Mouse (Mus musculus): ENCODE results near the gene Trp53rkb. TPM values are rescaled to one million over a fixed set of nuclear protein-coding genes. Genes with fewer than 3 reads are reported as not detected.

Gene Trp53rkb
- polyA plus RNA-seq, 2 experiments, result 2.4 to 3.3 TPM

- Histone ChIP-seq H3K9ac (replicated peaks) (no peak overlapping the region), H3K27me3 (ENCODE audit: control insufficient read depth, insufficient read depth, low read length) (no peaks in the 10 kb centered on the region), H3K27ac (no peak overlapping the region), H3K4me2 (ENCODE audit: low read depth) (no peak overlapping the region), H3K4me3 (ENCODE audit: insufficient read depth in 1 of 2, low read depth in 2 of 2, low read length in 2 of 2) (no peak overlapping the region), H3K9me3 (ENCODE audit: control insufficient read depth, low read length) (no peaks in the 10 kb centered on the region), H3K36me3 (replicated peaks; ENCODE audit: control insufficient read depth, insufficient read depth, low read depth) (no peaks in the 10 kb centered on the region), H3K4me1 (replicated peaks; ENCODE audit: control insufficient read depth in 2 of 2, insufficient read depth in 2 of 2, low read length in 1 of 2) (peaks cover 20 to 21% of the 10 kb centered on the region in 2 experiments)
- DNase-seq (ENCODE audit: low read depth in 3 of 3, low spot score in 3 of 3) (no peak), ATAC-seq (ENCODE audit: insufficient read depth) (no peak)
- no peak for TF ChIP-seq CTCF (IDR thresholded peaks at IDR 0.05; ENCODE audit: low read depth)
- TF ChIP-seq EP300 (IDR thresholded peaks at IDR 0.05; ENCODE audit: low read depth), result no peak
- WGBS (ENCODE audit: insufficient replicate concordance), result 84% methylated on average over 10 of the region's 10 CpGs
Measured at GRCm38 (mm10) chr2:166810821-166811220, 18.5 kb downstream of the Trp53rkb start.

GRCm38 (mm10) chr2:166818463-166819143, 26.3 kb downstream of the Trp53rkb start:
- H3K9ac ChIP-seq (replicated peaks), result no peak overlapping the region
- 81% methylated on average over 9 of the region's 9 CpGs for WGBS (ENCODE audit: insufficient replicate concordance)
- H3K36me3 ChIP-seq (replicated peaks; ENCODE audit: control insufficient read depth, insufficient read depth, low read depth), result no peaks in the 10 kb centered on the region
- DNase-seq (ENCODE audit: low read depth in 3 of 3, low spot score in 3 of 3) (no peak), ATAC-seq (ENCODE audit: insufficient read depth) (no peak)
- H3K27ac ChIP-seq, result no peak overlapping the region
- H3K9me3 ChIP-seq (ENCODE audit: control insufficient read depth, low read length), result no peaks in the 10 kb centered on the region
- no peaks in the 10 kb centered on the region for H3K27me3 ChIP-seq (ENCODE audit: control insufficient read depth, insufficient read depth, low read length)
- H3K4me2 ChIP-seq (ENCODE audit: low read depth), result no peak overlapping the region
- no peak overlapping the region for H3K4me3 ChIP-seq (ENCODE audit: insufficient read depth in 1 of 2, low read depth in 2 of 2, low read length in 2 of 2)
- no peak for TF ChIP-seq EP300 (IDR thresholded peaks at IDR 0.05; ENCODE audit: low read depth)
- TF ChIP-seq CTCF (IDR thresholded peaks at IDR 0.05; ENCODE audit: low read depth), result no peak
- H3K4me1 ChIP-seq (replicated peaks; ENCODE audit: control insufficient read depth in 2 of 2, insufficient read depth in 2 of 2, low read length in 1 of 2), result peaks cover 0 to 27% of the 10 kb centered on the region in 2 experiments; a peak in 3 of 4 replicates

- Histone ChIP-seq H3K4me3 (ENCODE audit: insufficient read depth in 1 of 2, low read depth in 2 of 2, low read length in 2 of 2) (no peak overlapping the region), H3K27ac (no peak overlapping the region), H3K9ac (replicated peaks) (no peak overlapping the region), H3K36me3 (replicated peaks; ENCODE audit: control insufficient read depth, insufficient read depth, low read depth) (no peaks in the 10 kb centered on the region), H3K9me3 (ENCODE audit: control insufficient read depth, low read length) (no peaks in the 10 kb centered on the region), H3K4me1 (replicated peaks; ENCODE audit: control insufficient read depth in 2 of 2, insufficient read depth in 2 of 2, low read length in 1 of 2) (peaks cover 0 to 27% of the 10 kb centered on the region in 2 experiments; a peak in 3 of 4 replicates), H3K4me2 (ENCODE audit: low read depth) (no peak overlapping the region), H3K27me3 (ENCODE audit: control insufficient read depth, insufficient read depth, low read length) (no peaks in the 10 kb centered on the region)
- TF ChIP-seq EP300 (IDR thresholded peaks at IDR 0.05; ENCODE audit: low read depth) (no peak), CTCF (IDR thresholded peaks at IDR 0.05; ENCODE audit: low read depth) (no peak)
- no peak for ATAC-seq (ENCODE audit: insufficient read depth)
- WGBS (ENCODE audit: insufficient replicate concordance), result 79% methylated on average over 8 of the region's 8 CpGs
- DNase-seq (ENCODE audit: low read depth in 3 of 3, low spot score in 3 of 3), result no peak
Measured at GRCm38 (mm10) chr2:166819849-166820248, 27.5 kb downstream of the Trp53rkb start.

GRCm38 (mm10) chr2:166820844-166821243, 28.5 kb downstream of the Trp53rkb start:
- H3K27me3 ChIP-seq (ENCODE audit: control insufficient read depth, insufficient read depth, low read length), result no peaks in the 10 kb centered on the region
- no peaks in the 10 kb centered on the region for H3K36me3 ChIP-seq (replicated peaks; ENCODE audit: control insufficient read depth, insufficient read depth, low read depth)
- DNase-seq (ENCODE audit: low read depth in 3 of 3, low spot score in 3 of 3) (no peak), ATAC-seq (ENCODE audit: insufficient read depth) (no peak)
- no peaks in the 10 kb centered on the region for H3K9me3 ChIP-seq (ENCODE audit: control insufficient read depth, low read length)
- no peak overlapping the region for H3K4me2 ChIP-seq (ENCODE audit: low read depth)
- H3K4me3 ChIP-seq (ENCODE audit: insufficient read depth in 1 of 2, low read depth in 2 of 2, low read length in 2 of 2), result no peak overlapping the region
- H3K27ac ChIP-seq, result no peak overlapping the region
- peaks cover 0 to 27% of the 10 kb centered on the region in 2 experiments; a peak in 3 of 4 replicates for H3K4me1 ChIP-seq (replicated peaks; ENCODE audit: control insufficient read depth in 2 of 2, insufficient read depth in 2 of 2, low read length in 1 of 2)
- H3K9ac ChIP-seq (replicated peaks), result no peak overlapping the region
- TF ChIP-seq EP300 (IDR thresholded peaks at IDR 0.05; ENCODE audit: low read depth) (no peak), CTCF (IDR thresholded peaks at IDR 0.05; ENCODE audit: low read depth) (no peak)
- WGBS (ENCODE audit: insufficient replicate concordance), result 31% methylated on average over 2 of the region's 2 CpGs

GRCm38 (mm10) chr2:166821406-166821805, 29.1 kb downstream of the Trp53rkb start:
- Histone ChIP-seq H3K9me3 (ENCODE audit: control insufficient read depth, low read length) (no peaks in the 10 kb centered on the region), H3K36me3 (replicated peaks; ENCODE audit: control insufficient read depth, insufficient read depth, low read depth) (no peaks in the 10 kb centered on the region), H3K27me3 (ENCODE audit: control insufficient read depth, insufficient read depth, low read length) (no peaks in the 10 kb centered on the region), H3K9ac (replicated peaks) (no peak overlapping the region), H3K4me2 (ENCODE audit: low read depth) (no peak overlapping the region), H3K4me1 (replicated peaks; ENCODE audit: control insufficient read depth in 2 of 2, insufficient read depth in 2 of 2, low read length in 1 of 2) (peaks cover 0 to 27% of the 10 kb centered on the region in 2 experiments; a peak in 3 of 4 replicates), H3K27ac (no peak overlapping the region), H3K4me3 (ENCODE audit: insufficient read depth in 1 of 2, low read depth in 2 of 2, low read length in 2 of 2) (no peak overlapping the region)
- 60% methylated on average over 3 of the region's 3 CpGs for WGBS (ENCODE audit: insufficient replicate concordance)
- TF ChIP-seq CTCF (IDR thresholded peaks at IDR 0.05; ENCODE audit: low read depth), result no peak
- TF ChIP-seq EP300 (IDR thresholded peaks at IDR 0.05; ENCODE audit: low read depth), result no peak
- ATAC-seq (ENCODE audit: insufficient read depth) (no peak), DNase-seq (ENCODE audit: low read depth in 3 of 3, low spot score in 3 of 3) (no peak)
